Mouse (Mus musculus) B cell, adult 2 months (primary cell): ENCODE measurements around the gene Git2.

Experiments used
- DNase-seq, 2 experiments: peaks; one replicate each; pipeline ENCODE4 v3.0.0; 2022

The Git2 gene

GRCm38 (mm10) chr5:114775056-114775979 lies at the start of gene Git2:
Gene Git2, minus strand, starts transcription at chr5:114775517.
- peak; percentile 45 for DNase-seq

DNA sequence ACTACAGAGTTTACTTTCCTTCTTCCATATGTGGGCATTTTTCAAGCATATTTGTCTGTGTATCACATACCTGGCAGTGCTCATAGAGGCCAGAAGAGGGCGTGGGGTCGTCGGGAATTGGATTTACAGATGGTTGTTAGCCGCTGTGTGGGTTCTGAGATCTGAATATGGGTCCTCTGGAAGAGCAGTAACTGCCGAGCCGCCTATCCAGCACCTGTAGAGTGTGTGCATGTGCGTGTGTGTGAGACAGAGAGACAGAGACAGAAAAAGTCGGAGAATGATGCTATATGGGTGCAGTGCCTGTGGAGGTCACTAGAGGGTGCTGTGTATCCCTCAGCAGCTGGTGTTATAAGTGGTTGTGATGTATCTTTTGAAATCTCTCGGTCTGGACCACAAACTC lies 48.9 kb upstream of the Git2 start:
- peak; percentile 70 to 74 for DNase-seq

DNA sequence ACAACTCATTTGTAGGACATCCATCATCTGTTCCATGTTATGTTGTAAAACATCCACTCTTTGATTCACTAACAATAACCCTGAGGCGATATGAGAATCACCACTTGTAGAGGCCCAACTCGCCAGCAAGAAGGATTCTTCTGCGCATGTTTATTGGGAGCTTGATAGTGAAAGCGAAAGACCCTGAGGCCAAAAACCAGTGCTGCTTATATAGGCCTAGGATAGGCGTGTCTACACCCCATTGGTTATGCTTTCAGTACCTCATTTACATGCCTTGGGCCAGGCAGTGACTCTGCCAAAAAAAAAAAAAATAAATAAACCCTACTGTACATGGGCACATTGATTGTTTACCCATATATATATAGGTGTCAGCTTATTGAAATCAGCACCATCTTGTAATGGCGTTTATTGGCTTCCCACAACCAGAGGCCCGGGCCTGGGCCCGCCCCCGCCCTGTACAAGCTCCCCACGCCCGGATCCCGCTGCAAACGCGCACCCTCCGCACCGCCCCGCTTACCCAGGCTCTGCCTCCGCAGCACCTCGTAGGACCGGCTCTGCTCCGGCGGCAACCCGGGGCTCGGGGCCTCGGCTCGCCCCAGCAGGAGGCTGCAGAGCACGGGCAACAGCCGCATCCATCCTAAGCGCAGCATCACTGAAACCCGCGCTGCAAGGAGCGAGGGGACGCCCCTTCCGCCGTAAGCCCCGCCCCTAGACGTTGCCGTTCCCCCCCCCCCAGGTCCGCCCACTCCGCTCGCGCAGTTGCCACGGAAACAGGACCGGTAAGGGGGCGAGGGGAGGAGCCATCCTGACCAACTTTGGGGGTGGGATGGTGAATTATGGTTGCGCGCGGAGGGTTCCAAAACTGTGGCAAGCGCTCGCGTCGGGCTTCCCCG lies 47.7 kb upstream of the Git2 start, which contains the start of gene 1500011B03Rik:
Gene 1500011B03Rik, minus strand, starts transcription at position 673 of the 893 bp plus-strand sequence.
- peak; percentile 73 for DNase-seq

DNA sequence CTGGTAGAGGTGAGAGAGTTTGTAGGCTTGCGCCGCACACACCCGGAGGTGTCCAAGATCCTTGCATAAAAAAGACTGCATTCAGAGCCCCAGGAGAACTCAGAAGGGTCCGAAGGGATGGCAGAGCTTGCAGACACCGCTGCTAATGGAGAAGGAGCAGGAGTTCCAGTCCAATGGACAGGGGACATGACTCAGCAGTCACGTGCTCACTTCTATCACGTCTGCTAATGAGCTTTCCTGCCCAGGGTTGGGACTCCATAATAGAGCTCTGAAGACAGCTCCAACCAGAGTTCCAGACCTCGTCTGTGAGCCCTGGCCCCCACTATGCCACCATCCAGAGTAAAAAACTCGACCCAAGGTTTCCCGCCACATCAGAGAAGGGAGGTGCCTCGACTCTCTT lies 42.8 kb upstream of the Git2 start:
- DNase-seq, result no peak

- no peak for DNase-seq
Measured at GRCm38 (mm10) chr5:114816599-114816998, 41.3 kb upstream of the Git2 start.

DNA sequence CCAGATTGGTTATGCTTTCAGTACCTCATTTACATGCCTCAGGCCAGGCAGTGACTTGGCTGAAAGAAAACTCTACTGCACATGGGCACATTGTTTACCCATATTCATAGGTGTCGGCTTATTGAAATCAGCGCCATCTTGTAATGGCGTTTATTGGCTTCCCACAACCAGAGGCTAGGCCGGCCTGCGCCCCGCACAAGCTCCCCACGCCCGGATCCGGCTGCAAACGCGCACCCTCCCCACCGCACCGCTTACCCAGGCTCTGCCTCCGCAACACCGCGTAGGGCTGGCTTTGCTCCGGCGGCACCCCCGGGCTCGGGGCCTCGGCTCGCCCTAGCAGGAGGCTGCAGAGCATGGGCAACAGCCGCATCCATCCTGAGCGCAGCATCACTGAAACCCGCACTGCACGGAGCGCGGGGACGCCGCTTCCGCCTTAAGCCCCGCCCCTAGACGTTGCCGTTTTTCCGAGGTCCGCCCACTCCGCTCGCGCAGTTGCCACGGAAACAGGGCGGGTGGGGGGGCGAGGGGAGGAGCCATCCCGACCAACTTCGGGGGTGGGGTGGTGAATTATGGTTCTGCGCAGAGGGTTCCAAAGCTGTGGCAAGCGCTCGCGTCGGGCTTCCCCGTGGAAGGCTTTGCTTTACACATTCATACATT lies 38.3 kb upstream of the Git2 start:
- peak; percentile 85 to 86 for DNase-seq

DNA sequence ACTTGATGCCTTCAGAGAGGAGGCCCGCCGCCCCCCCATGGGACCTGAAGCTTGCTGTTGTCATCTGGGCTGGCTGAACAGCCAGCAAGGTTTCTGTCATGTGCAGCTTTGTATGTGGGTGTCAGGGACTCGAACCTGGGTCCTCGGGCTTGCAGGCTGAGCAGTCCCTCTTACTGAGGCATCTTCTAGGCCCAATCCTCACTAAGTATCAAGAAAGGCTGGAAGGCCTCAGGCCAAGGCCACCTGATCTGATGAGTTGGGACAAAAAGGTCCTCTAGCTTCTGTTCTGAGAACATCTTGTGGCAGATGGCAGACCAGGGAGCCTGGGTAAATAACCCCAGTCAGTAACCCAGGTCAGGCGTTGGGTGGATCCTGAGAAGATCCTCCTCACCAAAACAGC lies 34.5 kb upstream of the Git2 start:
- no peak for DNase-seq

- DNase-seq, result no peak
Measured at GRCm38 (mm10) chr5:114809181-114809756, 34.0 kb upstream of the Git2 start.

- no peak for DNase-seq
Measured at GRCm38 (mm10) chr5:114808385-114808784, 33.1 kb upstream of the Git2 start.

DNA sequence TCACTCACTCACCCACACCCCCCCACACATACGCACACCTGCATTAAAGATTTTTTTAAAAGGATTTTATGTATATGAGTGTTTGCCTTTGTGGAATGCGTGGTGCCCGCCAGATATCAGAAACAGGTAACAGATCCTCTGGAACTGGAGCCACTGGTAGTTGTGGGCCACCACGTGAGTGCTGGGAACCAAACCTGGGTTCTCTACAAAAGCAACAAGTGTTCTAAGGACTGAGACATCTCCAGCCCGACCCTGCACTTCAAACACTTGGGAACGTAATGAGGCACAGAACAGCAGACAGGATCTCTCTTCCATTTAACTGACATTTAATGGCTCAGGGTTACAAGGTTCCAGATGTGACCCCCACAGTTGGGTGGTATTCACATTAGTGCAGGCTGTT lies 32.6 kb upstream of the Git2 start:
- DNase-seq, result no peak

- DNase-seq, result no peak
Measured at GRCm38 (mm10) chr5:114807468-114807867, 32.2 kb upstream of the Git2 start.

DNA sequence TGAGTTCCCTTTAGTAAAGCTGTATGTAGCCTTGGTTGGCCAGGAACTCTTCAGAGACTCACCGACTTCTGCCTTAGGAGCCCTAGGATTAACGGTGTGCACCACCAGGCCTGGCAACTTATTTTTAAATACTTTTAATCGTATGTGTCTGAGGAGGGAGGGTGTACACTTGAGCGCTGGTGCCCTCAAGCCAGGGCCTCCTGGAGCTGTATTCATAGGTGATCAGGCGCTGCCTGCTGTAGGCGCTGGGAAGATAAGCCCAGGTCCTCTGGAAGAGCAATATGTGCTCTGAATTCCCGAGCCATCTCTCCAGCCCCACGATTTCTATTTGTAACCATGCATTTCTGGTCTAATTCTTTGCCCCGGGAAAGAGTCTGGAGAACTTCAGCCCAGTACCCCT lies 31.7 kb upstream of the Git2 start:
- DNase-seq, result no peak

- no peak for DNase-seq
Measured at GRCm38 (mm10) chr5:114806636-114807035, 31.3 kb upstream of the Git2 start.

- peak; percentile 58 to 61 for DNase-seq
Measured at GRCm38 (mm10) chr5:114805436-114806350, 30.4 kb upstream of the Git2 start.

DNA sequence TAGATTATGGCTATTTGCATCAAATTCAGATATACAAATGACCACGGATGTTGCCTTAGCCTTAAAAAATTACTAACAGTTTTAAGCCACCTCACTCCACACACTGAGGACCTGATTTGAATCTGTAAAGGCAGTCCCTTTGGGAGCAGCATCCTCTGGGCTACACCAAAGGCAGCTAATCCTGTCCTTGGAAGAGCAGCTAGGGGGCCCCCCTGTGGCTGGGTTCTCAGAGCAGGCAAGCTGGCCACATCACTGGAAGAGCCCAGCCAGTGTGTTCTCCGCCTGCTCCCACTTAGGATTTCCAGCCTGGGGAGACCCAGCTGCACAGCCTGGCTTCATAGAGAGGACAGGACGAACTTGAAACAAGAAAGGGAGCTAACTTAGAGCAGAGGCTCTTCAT lies 29.6 kb upstream of the Git2 start:
- DNase-seq, result peak in 1 of 2 experiments; percentile 13

DNA sequence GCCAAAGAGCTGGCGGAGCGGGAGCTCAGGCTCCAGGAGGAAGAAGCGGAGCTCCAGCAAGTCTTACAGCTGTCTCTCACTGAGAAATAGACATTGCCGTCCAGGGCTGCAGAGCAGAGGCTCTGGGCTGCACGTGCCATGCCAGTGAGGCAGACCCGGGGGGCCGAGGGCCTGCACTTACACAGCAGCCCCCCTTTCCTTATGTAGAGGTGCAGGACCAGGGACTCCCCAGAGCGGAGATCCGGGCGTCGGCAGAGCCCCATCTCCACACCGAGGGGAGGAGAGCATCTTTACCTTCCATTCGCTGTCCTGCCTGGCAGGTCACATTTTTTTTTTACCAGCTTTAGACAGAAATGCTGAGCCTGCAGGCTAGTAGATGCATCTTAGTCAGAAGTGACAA lies 29.0 kb upstream of the Git2 start:
- DNase-seq, result no peak

DNA sequence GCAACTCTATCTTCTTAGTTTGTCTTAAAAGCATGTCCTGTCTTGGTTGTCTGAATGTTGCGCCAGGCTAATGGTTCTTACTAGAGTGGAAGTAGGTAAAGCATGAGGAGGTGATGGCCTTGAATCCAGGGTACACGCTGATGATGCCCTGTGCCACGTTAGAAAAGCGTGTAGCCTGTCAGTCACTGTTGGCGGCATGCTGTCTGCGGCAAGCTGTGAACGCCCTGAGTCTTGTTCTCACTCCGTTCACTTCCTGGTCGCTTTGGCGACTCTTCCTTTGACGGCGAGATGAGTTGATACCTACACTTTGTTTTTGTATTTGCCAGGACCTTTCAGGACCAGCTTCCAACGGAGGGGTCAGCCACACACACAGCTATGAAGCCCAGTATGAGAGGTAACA lies 27.9 kb upstream of the Git2 start:
- DNase-seq, result no peak

- DNase-seq, result no peak
Measured at GRCm38 (mm10) chr5:114801841-114802240, 26.5 kb upstream of the Git2 start.

- DNase-seq, result peak; percentile 40 to 45
Measured at GRCm38 (mm10) chr5:114801049-114801448, 25.7 kb upstream of the Git2 start.

DNA sequence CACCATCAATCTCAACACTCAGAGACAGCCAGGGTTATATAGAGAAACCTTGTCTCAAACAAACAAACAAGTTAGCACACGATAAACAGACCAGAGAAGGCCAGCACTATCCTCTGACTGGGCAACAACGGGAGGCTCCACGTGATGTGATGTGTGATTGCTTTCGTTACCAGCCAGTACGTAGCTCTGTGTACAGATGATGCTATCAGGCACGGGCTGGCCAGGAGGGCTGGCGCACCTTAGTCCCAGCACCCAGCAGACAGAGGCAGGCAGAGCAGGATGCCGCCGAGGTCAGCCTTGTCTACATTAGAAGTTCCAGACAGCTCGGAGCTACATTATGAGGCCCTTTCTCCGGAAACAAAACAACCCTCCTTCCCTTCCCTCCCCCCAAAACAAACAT lies 24.5 kb upstream of the Git2 start:
- DNase-seq, result no peak

GRCm38 (mm10) chr5:114797253-114797652 lies 21.9 kb upstream of the Git2 start:
- DNase-seq, result no peak
